Mouse (Mus musculus): ENCODE measurements around the gene Derl3. TPM values are rescaled to one million over a fixed set of nuclear protein-coding genes. Genes with fewer than 3 reads are reported as not detected.
A peak's percentile ranks its signal among the peaks of the same experiment; 100 is the strongest.

The Derl3 gene
- polyA plus RNA-seq, 1 experiment: 145 TPM

DNA sequence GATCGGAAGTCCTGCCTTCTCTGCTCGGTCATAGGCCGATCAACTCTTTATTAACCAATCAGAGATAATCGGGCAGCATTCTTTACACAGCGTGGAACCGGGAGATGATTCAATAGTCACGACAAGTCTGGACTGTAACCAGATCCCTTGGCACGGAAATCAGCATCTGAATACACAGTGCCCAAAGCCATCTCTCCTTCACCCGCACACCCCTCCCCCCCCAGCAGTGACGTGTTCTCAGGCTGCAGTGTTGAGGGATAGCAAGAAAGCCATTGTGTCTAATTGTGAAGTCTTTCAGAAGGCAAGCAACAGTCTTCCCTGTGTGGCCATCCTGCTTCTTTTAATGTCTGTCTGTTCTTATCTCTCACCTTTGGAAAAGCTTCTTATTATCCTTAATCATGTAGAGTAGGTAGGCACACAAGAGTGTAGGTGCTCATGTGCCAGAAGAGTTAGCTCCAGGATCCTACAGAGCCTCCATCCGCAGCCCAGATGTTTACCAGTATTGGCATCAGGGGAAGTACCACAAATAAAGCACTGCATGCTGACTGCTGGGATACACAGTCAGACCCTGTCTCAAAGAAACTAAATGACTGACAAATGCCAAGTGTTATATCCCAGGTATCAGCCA is 20.2 kb upstream of the Derl3 start:
- TF ChIP-seq CTCF (IDR thresholded peaks at IDR 0.05; ENCODE audit: control insufficient read depth, insufficient read depth, insufficient replicate concordance, low read depth, low read length) (no peak), POLR2A (IDR thresholded peaks at IDR 0.05; ENCODE audit: control insufficient read depth, low read depth, low read length) (no peak)
- Histone ChIP-seq H3K27ac (ENCODE audit: control insufficient read depth, insufficient read depth, low read depth, low read length) (peak overlapping the region; percentile 30; the same call in 1 of the 2 replicates), H3K27me3 (ENCODE audit: control insufficient read depth, insufficient read depth, low read length) (no peaks in the 10 kb centered on the region), H3K36me3 (ENCODE audit: control insufficient read depth, insufficient read depth, low read length) (no peaks in the 10 kb centered on the region), H3K4me1 (ENCODE audit: control insufficient read depth, insufficient read depth, low read length) (peaks cover 4% of the 10 kb centered on the region), H3K4me3 (ENCODE audit: control insufficient read depth, low read depth, low read length) (peak overlapping the region; percentile 36)

DNA sequence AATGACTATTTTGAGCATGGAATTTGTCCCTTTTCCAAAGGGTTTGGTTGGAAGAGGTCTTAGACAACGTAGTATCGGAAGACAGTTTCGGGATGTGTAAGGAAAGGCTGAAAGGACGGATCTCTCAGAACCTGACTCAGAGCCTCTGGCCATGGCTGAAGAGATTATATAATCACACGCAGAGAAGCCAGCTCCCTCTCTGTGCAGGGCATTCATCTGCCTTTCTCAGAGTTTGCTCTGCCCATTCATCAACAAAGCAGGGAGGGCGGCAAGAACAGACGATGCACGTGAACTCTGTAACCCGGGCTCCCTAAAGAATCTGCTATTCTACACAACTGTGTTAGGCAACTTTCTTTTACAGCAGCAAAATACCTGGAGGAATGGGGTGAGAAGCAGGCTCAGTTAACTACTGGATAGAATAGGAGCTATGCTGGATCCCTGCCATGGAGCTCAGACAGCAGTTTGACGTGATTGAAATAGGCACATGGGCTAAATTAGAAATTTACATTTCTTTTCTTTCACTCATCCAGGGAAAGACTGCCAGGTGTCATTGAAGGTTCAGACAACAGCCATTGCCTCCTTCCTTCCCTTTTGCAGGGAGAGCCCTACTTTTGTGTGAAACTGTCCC is 19.6 kb upstream of the Derl3 start:
- Histone ChIP-seq H3K36me3 (ENCODE audit: control insufficient read depth, insufficient read depth, low read length) (no peaks in the 10 kb centered on the region), H3K27me3 (ENCODE audit: control insufficient read depth, insufficient read depth, low read length) (no peaks in the 10 kb centered on the region), H3K4me3 (ENCODE audit: control insufficient read depth, low read depth, low read length) (no peak overlapping the region), H3K4me1 (ENCODE audit: control insufficient read depth, insufficient read depth, low read length) (peaks cover 4% of the 10 kb centered on the region), H3K27ac (ENCODE audit: control insufficient read depth, insufficient read depth, low read depth, low read length) (no peak overlapping the region)
- TF ChIP-seq POLR2A (IDR thresholded peaks at IDR 0.05; ENCODE audit: control insufficient read depth, low read depth, low read length): no peak
- no peak for TF ChIP-seq CTCF (IDR thresholded peaks at IDR 0.05; ENCODE audit: control insufficient read depth, insufficient read depth, insufficient replicate concordance, low read depth, low read length)

DNA sequence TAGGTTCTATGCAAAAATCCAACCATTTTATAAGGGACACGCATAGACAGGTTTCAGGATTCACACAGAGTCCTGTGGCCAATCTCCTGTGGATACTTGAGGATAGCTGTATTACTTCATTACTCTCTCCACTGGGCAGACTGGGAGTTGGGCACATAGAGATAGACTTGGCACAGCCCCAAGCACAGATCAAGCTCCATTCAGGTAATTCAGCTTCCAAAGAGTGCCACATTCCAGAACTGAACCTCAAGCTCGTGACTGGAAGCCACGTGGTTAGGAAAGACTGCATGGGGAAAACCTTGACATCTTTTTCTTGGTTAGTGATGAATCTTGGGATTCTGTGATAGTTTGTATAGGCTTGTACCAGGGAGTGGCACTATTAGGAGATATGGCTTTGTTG is 14.4 kb upstream of the Derl3 start:
- Histone ChIP-seq H3K4me1 (ENCODE audit: control insufficient read depth, insufficient read depth, low read length) (peaks cover 12% of the 10 kb centered on the region), H3K4me3 (ENCODE audit: control insufficient read depth, low read depth, low read length) (no peak overlapping the region), H3K27ac (ENCODE audit: control insufficient read depth, insufficient read depth, low read depth, low read length) (no peak overlapping the region), H3K36me3 (ENCODE audit: control insufficient read depth, insufficient read depth, low read length) (no peaks in the 10 kb centered on the region), H3K27me3 (ENCODE audit: control insufficient read depth, insufficient read depth, low read length) (no peaks in the 10 kb centered on the region)
- no peak for TF ChIP-seq POLR2A (IDR thresholded peaks at IDR 0.05; ENCODE audit: control insufficient read depth, low read depth, low read length)
- no peak for TF ChIP-seq CTCF (IDR thresholded peaks at IDR 0.05; ENCODE audit: control insufficient read depth, insufficient read depth, insufficient replicate concordance, low read depth, low read length)

DNA sequence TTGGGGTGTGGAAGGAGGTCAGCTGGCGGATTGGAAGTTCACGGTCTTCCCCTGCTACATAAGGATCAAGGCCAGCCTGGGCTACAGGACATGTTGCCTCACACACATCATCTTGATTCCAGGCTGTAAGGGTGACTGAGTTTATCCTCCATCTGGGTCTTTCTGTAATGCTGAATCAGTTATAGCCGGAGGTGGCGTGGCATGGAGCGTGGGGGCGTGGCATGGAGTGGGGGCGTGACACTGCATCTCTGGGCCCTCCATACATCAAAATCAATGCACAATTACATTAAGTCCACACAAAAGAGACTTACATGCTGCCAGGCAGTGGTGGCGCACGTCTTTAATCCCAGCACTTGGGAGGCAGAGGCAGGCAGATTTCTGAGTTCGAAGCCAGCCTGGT is 12.9 kb upstream of the Derl3 start:
- H3K4me3 ChIP-seq (ENCODE audit: control insufficient read depth, low read depth, low read length): no peak overlapping the region
- TF ChIP-seq CTCF (IDR thresholded peaks at IDR 0.05; ENCODE audit: control insufficient read depth, insufficient read depth, insufficient replicate concordance, low read depth, low read length) (no peak), POLR2A (IDR thresholded peaks at IDR 0.05; ENCODE audit: control insufficient read depth, low read depth, low read length) (no peak)

DNA sequence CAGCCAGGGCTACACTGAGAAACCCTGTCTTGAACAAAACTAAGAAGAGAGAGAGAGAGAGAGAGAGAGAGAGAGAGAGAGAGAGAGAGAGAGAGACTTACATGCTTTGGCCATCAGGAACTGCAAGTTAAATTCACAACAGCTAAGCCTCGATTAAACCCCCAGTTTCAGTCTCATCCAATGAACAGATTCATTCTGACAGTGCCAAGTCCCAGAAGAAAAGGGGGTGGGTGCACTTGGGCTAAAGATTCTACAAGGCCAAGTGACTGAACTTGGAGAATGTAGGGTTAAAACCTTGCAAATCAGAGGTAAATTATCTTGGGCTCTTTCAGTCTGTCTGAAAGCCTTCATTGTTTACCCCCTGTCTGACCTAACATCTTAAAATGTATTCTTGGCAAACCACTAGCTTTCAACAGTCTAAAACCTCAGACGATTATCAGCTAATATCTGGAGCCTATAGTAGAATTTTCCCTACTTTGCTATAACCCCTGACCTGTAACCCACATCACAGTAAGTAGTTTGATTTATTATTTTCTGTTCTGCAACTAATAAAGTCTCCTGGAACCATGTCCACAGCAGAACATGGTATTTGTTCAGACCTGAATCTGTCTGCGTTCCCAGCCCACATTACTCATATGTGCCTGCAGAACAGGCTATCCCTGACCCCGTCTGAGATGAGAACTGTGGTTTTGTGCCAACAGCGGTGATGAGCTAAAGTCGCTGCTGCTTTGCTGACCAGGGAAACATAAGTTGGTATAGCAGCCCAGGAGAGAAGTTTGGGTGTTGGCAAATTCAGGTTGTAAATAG is 12.2 kb upstream of the Derl3 start:
- Histone ChIP-seq H3K27me3 (ENCODE audit: control insufficient read depth, insufficient read depth, low read length) (no peaks in the 10 kb centered on the region), H3K27ac (ENCODE audit: control insufficient read depth, insufficient read depth, low read depth, low read length) (peak overlapping the region; percentile 68; the same call in 1 of the 2 replicates), H3K4me3 (ENCODE audit: control insufficient read depth, low read depth, low read length) (no peak overlapping the region), H3K36me3 (ENCODE audit: control insufficient read depth, insufficient read depth, low read length) (no peaks in the 10 kb centered on the region), H3K4me1 (ENCODE audit: control insufficient read depth, insufficient read depth, low read length) (peaks cover 12% of the 10 kb centered on the region)
- TF ChIP-seq POLR2A (IDR thresholded peaks at IDR 0.05; ENCODE audit: control insufficient read depth, low read depth, low read length) (no peak), CTCF (IDR thresholded peaks at IDR 0.05; ENCODE audit: control insufficient read depth, insufficient read depth, insufficient replicate concordance, low read depth, low read length) (no peak)

More for the DNA sequence above, 12.9 kb upstream of the Derl3 start:
- Histone ChIP-seq H3K4me1 (ENCODE audit: control insufficient read depth, insufficient read depth, low read length) (peaks cover 12% of the 10 kb centered on the region), H3K27ac (ENCODE audit: control insufficient read depth, insufficient read depth, low read depth, low read length) (no peak overlapping the region), H3K36me3 (ENCODE audit: control insufficient read depth, insufficient read depth, low read length) (no peaks in the 10 kb centered on the region), H3K27me3 (ENCODE audit: control insufficient read depth, insufficient read depth, low read length) (no peaks in the 10 kb centered on the region)

DNA sequence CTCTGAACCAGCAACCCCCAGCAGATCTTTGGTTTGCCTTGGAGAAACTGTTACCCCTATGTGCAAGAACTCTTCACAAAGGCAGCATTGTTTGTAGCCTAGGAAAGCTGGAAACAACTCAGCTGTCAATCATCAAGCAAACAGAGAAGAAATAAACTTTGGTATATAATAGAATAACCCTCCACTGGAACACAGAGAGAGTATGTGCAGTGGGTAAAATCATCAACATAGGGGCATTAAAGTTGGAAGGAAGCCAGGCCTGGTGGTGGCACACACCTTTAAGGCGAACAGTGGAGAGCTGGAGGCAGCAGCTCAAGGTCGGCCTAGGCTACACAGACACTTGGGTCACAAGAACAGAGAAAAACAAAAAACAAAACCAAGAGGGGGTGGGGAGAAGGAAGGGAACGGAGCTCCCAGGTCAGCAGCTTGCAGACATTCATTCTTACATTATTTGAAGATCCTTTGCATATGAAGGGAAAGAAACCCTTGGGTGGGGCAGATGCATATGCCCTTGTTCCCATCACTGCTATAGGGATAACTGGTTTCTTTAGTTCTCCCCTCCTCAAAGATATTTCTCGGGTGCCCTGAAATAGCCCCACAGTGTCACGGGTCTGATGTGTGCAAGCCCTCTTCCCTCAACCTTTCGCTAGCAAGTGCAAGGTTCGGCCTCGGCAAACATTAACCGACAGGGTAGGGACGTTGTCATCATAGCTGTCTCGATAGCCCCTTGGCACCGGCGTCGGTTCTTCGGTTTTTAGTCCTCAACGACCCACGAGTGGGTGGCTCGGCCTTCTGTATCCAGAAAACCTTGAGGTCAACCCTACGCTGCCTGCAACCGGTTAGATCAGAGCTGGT is 11.4 kb upstream of the Derl3 start:
- H3K4me1 ChIP-seq (ENCODE audit: control insufficient read depth, insufficient read depth, low read length): peaks cover 12% of the 10 kb centered on the region
- H3K27ac ChIP-seq (ENCODE audit: control insufficient read depth, insufficient read depth, low read depth, low read length): peak overlapping the region; percentile 87
- no peaks in the 10 kb centered on the region for H3K27me3 ChIP-seq (ENCODE audit: control insufficient read depth, insufficient read depth, low read length)
- peak overlapping the region; percentile 60 for H3K4me3 ChIP-seq (ENCODE audit: control insufficient read depth, low read depth, low read length)
- H3K36me3 ChIP-seq (ENCODE audit: control insufficient read depth, insufficient read depth, low read length): no peaks in the 10 kb centered on the region
- TF ChIP-seq POLR2A (IDR thresholded peaks at IDR 0.05; ENCODE audit: control insufficient read depth, low read depth, low read length) (no peak), CTCF (IDR thresholded peaks at IDR 0.05; ENCODE audit: control insufficient read depth, insufficient read depth, insufficient replicate concordance, low read depth, low read length) (no peak)

Data from testis, adult 2 months (tissue).